In the genomic region with DNA sequence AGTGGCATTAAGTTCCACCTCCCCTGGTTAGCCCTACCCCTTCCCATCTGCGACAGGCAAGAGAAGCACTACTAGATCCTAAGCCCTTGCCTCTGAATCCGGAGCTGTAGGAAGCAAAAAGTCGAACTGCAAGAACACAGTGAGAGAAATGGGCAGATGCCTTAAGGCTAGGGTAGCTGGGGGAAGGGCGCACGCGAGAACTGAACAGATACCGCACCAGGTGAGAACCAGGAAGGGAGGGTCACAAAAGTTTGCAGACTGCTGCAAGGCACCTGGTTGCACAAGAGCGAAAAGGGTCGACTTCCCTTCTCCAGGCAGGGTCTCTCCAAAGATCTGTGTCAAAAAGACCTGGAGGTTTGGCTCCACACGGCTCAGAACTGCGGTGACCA, we compare ENCODE assay signal across 8 mouse cellular contexts. TPM values are rescaled to one million over a fixed set of nuclear protein-coding genes. Genes with fewer than 3 reads are reported as not detected.
A peak's percentile ranks its signal among the peaks of the same experiment; 100 is the strongest.
DNase-seq lines count a peak whose midpoint lies in the region.

No protein-coding gene starts in this region.

- H3K4me3 ChIP-seq in limb, embryonic 10.5 days = peak overlapping the region; percentile 71

- peaks cover 27% of the 10 kb centered on the region for H3K27me3 ChIP-seq in limb, embryonic 10.5 days (ENCODE audit: low read depth, poor library complexity, severe bottlenecking)

- DNase-seq in adrenal gland, adult 2 months = peak; percentile 21
- no peak for DNase-seq in adrenal gland, adult 18-20 months (ENCODE audit: low spot score in 2 of 2)
- peak; percentile 28 for DNase-seq in thymus, postnatal 14 days
- DNase-seq in thymus, postnatal 25 days = no peak
- peak; percentile 6 for DNase-seq in heart, postnatal 4 days
- no peak for DNase-seq in limb, embryonic 10.5 days (ENCODE audit: low spot score)
- DNase-seq in right cerebral cortex, adult 18-20 months = peak; percentile 22
- DNase-seq in ovary, postnatal 14 days (ENCODE audit: low spot score) = no peak

- no peaks in the 10 kb centered on the region for H3K36me3 ChIP-seq in limb, embryonic 10.5 days

- 0% methylated on average over 11 of the region's 11 CpGs for WGBS in limb, embryonic 10.5 days

- no peaks in the 10 kb centered on the region for H3K9me3 ChIP-seq in limb, embryonic 10.5 days (replicated peaks)

- peak overlapping the region; percentile 86 for H3K27ac ChIP-seq in limb, embryonic 10.5 days

- H3K4me1 ChIP-seq in limb, embryonic 10.5 days = peaks cover 21% of the 10 kb centered on the region; the same call in 1 of the 2 replicates

RNA-seq across cellular contexts. Expression of gene Lrrc3b, which starts 0.7 kb away (rescaled TPM):
- 1 to 10 TPM; 4.6 to 6.0 TPM for total RNA-seq in adrenal gland, adult 2 months (2021)
- polyA plus RNA-seq in adrenal gland, adult 2 months (2012; rRNA removed) = 8.3 and 12.0 TPM in 2 replicates
- 1 to 10 TPM; 3.3 to 5.9 TPM for total RNA-seq in adrenal gland, adult 18-20 months (2021)
- 10 to 100 TPM; 13.9 to 16.2 TPM for total RNA-seq in heart, postnatal 4 days (2021)
- polyA plus RNA-seq in limb, embryonic 10.5 days (2016; fragmentation: Nextera tagmentation; extraction: Ambion mirVana) = 2.1 and 2.6 TPM in 2 replicates

Comparison
In these comparisons a context has a peak if more than half of its experiments do, and no peak if none do; other contexts are left out.
1. DNase-seq: peak in adrenal gland, adult 2 months (single experiment), thymus, postnatal 14 days (single experiment), heart, postnatal 4 days (single experiment) and right cerebral cortex, adult 18-20 months (single experiment); none in adrenal gland, adult 18-20 months (0 of 2), thymus, postnatal 25 days (single experiment), limb, embryonic 10.5 days (single experiment) and ovary, postnatal 14 days (single experiment).